Mouse (Mus musculus) left cerebral cortex, adult 9 months (tissue): ENCODE data around the gene Dido1.
"Not testable (repeated sequence)": the region's sequence is repeated elsewhere in the genome, so short reads cannot be mapped to it uniquely, and the experiment has no call there.

Experiments used
- DNase-seq, 2 experiments: peaks; one replicate each; pipeline ENCODE4 v3.0.0; 2022; ENCODE audit warnings: low spot score in 2 of 2

Gene Dido1

DNA sequence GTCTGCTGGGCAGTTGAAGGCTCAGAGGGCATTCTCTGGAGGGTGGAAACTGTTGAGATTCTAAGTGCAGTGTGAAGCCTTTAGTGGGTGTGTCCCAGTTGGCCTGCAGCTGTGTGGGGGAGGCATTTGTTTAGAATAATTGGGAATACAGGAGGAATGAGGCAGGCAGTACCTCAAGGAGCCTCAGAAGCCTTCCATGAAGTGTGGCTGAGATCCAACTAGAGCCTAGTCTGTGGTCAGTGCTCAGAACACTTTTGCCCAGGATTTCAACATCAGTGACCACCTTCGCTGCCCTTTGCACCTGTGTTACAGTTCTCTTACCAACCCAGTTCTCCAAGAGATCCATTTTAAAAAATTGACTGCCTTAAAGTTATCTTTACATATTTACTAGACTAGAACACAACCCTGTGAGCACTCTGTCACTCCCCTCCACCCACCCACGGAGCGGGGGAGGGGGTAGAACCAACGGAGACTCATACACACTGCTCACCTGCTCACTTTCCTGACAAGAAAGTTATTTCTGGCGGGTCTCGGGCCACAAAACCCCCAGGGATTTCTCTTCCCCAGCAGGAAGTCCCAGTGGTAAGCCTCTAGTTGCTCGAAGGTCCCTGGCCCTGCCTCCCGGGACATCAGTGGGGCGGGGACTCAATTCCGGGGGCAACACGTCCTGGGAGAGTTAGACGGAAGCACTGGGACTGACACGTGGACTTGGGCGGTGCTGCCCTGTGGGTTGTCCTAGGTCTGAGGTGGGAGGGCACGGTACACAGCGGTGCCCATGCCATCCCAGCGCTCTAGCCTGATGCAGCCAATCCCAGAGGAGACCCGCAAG, 15.0 kb upstream of the Dido1 start, which contains the start of gene Slc17a9:
Gene Slc17a9 (plus strand): TSS at position 679 of the 829 bp plus-strand sequence.
- DNase-seq = no peak

DNA sequence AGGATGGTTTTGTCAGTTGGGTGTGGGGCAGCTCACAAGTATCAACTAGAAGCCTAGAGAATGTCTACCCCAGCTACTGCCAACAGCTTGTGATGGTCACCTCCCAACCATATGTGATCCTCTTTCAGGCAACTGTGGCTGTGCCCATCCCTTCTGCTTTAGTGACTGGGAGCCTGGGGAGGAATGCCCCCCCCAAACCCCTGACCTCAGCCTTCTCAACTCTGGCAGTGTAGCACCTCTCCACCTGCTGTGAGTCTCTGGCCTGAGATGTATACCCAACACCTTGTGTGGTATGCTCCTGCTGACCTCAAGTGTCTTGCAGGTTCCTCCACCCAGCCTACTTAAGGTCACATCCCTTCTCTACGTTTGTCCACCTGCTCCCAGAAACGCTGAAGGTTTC, 14.1 kb upstream of the Dido1 start:
- no peak for DNase-seq

- DNase-seq = not testable (repeated sequence)
Measured at GRCm38 (mm10) chr2:180722748-180723147, 12.9 kb upstream of the Dido1 start.

GRCm38 (mm10) chr2:180712037-180712689, 2.4 kb upstream of the Dido1 start:
- no peak for DNase-seq

DNA sequence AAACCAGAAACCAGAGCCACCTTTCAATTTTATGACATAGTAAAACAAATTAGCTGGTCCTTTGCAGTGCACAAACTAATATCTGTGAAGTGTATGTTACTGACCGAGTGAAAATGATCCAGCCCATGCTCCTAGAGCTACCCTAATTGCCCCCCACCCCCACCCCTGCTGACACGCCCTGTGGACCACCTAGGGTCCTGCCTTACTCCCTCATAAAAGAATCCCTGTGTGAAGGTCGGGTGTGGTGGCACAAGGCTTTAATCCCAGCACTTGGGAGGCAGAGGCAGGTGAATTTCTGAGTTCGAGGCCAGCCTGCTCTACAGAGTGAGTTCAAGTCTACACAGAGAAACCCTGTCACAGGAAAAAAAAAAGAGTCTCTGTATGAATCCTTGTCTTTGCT, 1.7 kb upstream of the Dido1 start:
- no peak for DNase-seq

- no peak for DNase-seq
Measured at GRCm38 (mm10) chr2:180710276-180711155, 717 bp upstream of the Dido1 start.

GRCm38 (mm10) chr2:180709023-180709922, 526 bp downstream of the Dido1 start:
- DNase-seq = no peak

- DNase-seq = no peak
Measured at GRCm38 (mm10) chr2:180705975-180706374, 3.8 kb downstream of the Dido1 start.

DNA sequence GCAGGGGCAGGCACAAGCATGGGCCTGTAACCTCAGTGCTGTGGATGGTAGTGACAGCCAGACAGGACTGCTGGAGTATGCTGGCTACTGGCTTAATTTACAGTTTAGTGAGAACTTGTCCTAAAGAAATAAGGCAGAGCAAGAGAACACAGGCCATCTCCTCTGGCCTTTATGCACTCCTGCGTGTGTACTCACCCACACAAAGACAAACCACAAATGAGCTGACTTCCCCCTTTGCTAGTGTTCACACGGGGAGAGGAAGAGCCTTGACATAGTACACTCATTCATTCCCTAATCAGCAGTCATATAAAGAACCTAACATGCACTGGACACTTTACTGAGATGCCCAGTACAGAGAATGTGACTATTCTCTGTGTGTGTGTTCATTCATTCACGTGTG, 4.7 kb downstream of the Dido1 start:
- no peak for DNase-seq

- DNase-seq = no peak
Measured at GRCm38 (mm10) chr2:180704591-180704990, 5.2 kb downstream of the Dido1 start.

DNA sequence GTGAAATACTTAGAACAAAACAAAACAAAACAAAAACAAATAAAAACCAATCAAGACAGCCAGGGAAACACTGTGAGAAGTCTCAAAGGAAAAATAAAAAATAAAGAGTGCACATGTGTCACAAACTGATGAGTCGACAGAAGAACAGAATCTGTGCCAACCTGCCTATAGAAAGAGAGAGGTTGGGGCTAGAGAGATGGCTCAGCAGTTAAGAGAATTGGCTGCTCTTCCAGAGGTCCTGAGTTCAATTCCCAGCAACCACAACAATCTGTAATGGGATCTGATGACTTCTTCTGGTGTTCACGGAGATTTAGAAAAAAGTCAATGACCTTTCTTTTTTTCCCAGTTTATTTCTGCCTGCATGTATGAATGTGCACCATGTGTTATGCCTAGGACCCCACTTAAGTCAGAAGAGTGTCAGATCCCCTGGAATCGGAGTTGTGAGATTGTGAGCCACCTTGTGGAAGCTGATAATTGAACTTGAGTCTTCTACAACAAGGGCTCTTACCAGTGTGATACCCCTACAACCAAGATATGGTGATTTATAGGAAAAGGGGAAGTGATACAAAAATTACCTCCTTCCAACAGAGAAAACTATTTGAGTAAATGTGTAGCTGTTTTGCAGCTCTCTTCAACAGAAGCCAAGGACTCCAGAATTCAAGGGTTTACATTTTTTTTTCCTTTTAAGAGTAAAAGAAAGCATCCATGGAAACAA, 6.0 kb downstream of the Dido1 start:
- DNase-seq = no peak

- no peak for DNase-seq
Measured at GRCm38 (mm10) chr2:180703175-180703574, 6.6 kb downstream of the Dido1 start.

- DNase-seq = no peak
Measured at GRCm38 (mm10) chr2:180702701-180703149, 7.1 kb downstream of the Dido1 start.

DNA sequence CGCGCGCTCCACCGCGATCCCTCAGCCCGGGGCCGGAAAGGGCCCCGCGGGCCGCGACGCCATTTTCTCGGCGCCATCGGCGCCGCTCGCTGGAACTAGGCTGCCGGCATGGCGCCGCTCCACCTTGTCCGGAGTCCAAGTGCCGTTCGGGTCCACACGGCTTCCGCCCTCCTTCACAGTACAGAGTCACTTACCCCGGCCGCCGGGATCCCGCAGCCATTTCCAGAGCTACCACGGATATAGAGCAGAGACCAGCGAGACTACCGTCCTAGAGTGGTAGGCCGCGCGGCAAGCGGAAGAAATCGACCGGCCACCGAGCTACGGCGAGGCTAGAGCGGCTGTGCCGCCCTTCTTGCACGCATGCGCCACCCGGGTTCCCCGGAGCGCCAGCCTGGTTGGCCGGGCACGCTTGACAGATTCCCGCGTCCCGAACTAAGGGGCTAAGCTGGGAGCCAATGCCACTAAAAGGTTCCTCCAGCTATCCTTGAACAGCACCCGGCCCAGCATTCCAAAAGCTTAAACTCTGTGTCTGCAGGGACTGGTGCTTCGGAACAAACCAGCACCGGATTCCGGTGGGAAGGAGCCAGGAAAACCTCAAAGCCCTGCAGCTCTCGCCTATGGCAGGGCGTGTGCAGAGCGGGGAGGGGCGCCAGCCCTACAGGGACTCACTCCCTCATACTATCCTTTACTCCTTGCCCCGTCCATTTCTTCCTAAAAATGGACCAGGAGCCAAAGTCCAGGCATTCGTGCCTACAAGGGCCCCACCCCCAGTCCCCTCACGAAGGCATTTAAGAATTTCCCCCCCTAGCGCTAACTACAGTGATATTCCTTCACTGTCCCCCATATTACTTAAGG, 7.8 kb downstream of the Dido1 start:
- DNase-seq = peak; percentile 54 to 89

GRCm38 (mm10) chr2:180701053-180701766, 8.6 kb downstream of the Dido1 start:
- no peak for DNase-seq

DNA sequence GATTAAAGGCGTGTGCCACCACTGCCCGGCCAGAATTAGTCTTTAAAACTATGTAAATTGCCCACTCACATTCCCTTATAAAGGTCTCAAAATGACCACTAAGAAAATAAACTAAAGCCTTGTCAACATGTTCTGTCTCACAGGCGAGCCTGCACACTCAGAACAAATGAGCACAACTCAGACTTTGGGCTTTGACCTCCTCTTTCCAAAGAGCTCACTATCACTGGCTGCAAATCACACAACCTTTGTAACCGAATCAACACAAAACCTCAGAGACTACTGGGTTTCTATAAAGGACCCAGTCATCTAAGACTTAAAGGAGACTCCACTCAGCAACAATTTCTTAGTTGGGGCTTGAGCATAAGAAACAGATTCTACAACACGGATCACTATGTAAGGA, 9.3 kb downstream of the Dido1 start:
- no peak for DNase-seq

DNA sequence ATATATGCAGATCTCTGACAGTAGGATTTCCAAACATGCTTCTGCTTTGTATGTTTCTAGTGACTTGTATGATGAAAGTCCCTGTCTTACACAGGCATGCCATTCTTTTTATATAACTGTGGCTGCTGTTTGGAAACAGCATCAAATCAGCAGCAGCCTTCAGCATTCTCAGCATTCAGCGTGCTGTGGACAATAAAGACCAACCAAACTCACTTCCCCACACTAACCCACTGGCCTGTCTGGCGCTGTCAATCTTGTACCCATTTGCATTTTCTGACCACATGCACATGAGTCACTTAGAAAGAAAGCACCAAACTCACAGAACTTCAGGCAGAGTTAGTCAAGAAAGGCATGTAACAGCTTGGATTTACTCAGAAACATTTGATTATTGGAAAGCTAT, 14.6 kb downstream of the Dido1 start:
- DNase-seq = no peak

GRCm38 (mm10) chr2:180692630-180693029, 17.2 kb downstream of the Dido1 start:
- DNase-seq = no peak

DNA sequence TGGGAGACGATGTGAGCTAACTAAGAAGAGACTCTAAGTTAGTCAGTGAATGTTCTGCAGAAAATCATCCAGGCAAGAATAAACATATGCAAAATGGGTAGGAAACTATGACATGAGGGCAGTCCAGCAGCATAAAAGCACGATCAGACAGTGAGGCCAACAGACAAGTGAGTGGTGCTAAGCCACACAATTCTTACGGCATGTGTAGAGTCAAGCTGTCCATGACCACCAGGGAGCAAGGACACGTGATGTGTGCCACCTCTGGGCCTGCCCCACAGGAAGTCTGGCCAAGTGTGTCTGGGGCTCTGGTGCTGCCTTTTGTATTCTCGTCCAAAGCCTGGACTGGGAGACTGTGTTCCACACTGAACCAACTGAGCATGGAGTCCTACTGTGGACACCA, 20.0 kb downstream of the Dido1 start:
- DNase-seq = no peak
